Mouse (Mus musculus) megakaryocyte progenitor cell, adult 5-6 weeks (primary cell): ENCODE results near the gene Hspa1b. TPM values are rescaled to one million over a fixed set of nuclear protein-coding genes. Genes with fewer than 3 reads are reported as not detected.
"Not testable (repeated sequence)": the region's sequence is repeated elsewhere in the genome, so short reads cannot be mapped to it uniquely, and the experiment has no call there.

Experiments used
- ATAC-seq: replicated peaks from 2 replicates; pipeline ENCODE4 v1.8.0; 2016; ENCODE audit warnings: mild to moderate bottlenecking, moderate TSS enrichment, inconsistent platforms; ENCODE audit not compliant: poor library complexity
- total RNA-seq, 2 experiments: library from RNA; stranded (forward) in 1 of 2; stranded (reverse) in 1 of 2; fragments of 157-497, 149-512 nt in 1 of 2; fragments of 200-1000 nt in 1 of 2; gene quantifications; 2 replicates each; pipeline versions ENCODE4 v1.2.3 to v1.2.4; 2015 to 2017

Gene Hspa1b
- total RNA-seq, 2 experiments from 2014 or later = 19.3 to 22.7 TPM

DNA sequence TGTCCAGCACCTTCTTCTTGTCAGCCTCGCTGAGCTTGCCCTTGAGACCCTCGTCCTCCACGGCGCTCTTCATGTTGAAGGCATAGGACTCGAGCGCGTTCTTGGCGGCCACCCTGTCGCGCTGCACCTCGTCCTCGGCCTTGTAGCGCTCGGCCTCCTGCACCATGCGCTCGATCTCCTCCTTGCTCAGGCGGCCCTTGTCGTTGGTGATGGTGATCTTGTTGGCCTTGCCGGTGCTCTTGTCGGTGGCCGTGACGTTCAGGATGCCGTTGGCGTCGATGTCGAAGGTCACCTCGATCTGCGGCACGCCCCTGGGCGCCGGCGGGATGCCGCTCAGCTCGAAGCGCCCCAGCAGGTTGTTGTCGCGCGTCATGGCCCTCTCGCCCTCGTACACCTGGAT lies 1.7 kb downstream of the Hspa1b start:
- ATAC-seq = not testable (repeated sequence)

GRCm38 (mm10) chr17:34956340-34956739 lies 2.7 kb downstream of the Hspa1b start:
- no peak for ATAC-seq

GRCm38 (mm10) chr17:34955884-34956283 lies 3.2 kb downstream of the Hspa1b start:
- no peak for ATAC-seq

DNA sequence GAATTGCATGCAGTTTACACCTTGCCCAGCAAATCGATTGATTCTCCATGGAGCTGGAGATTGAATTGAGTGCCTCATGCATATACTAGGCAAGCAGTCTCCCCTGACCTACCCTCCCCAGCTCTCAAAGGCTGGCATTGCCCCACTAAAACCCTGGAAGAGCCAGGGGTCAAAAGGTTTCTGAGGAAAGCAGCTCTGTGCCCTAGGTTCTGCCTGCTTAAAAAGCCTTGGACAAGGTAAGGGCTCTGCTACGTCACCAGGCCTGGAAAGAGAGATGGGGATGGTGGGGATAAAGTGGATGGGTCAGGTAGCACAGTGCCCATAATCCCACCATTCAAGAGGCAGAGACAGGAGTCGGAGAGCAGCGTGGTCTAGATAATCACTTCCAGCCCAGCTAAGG lies 4.2 kb downstream of the Hspa1b start:
- no peak for ATAC-seq

DNA sequence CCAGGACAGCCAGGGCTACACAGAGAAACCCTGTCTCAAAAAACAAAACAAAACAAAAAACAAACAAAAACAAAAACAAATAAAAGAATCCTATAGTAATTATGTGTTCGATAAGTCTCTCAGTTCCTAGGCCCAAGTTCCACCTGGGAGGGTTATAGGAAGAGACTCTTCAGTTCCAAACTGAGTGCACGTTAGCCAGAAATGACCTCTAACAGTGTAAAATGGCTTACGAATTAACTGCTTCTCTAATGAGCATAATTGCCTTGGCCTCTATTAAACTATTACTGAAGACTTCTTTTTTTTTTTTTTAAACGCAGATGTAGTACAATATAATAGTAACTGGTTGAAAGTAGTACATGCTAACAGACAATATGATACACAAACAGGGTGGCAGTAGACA lies 5.1 kb downstream of the Hspa1b start:
- no peak for ATAC-seq

- no peak for ATAC-seq
Measured at GRCm38 (mm10) chr17:34953258-34953657, 5.8 kb downstream of the Hspa1b start.

DNA sequence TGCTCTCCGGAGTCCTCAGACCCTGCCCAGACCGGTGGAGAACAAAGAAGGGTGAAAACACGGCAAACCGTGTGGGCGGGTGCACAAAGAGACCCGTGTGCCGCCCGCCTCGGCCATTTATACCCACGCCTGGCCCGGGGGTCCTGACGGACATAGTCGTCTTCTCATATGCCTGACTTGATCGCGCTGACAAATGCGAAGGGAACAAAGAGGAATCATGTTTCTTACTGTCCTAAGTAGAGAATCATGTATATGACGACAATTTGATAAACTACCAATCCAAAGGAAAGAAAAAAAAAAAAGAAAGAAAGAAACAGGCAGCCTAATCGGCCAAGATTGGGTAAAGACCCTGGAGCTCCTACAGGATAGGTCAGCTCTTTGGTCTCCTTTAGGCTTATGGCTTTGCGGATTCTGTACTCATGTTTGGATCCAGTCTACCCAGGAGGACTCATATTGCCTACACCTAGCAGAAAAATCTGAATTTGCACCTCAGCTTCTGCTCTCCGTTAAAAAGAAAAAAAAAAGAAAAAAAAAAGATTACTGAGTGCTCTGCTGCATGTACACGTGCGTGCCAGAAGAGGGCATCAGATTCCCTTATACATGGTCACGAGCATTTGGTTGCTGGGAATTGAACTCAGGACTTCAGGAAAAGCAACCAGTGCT lies 6.5 kb downstream of the Hspa1b start:
- peak; percentile 76 for ATAC-seq

- no peak for ATAC-seq
Measured at GRCm38 (mm10) chr17:34951636-34952377, 7.2 kb downstream of the Hspa1b start.

DNA sequence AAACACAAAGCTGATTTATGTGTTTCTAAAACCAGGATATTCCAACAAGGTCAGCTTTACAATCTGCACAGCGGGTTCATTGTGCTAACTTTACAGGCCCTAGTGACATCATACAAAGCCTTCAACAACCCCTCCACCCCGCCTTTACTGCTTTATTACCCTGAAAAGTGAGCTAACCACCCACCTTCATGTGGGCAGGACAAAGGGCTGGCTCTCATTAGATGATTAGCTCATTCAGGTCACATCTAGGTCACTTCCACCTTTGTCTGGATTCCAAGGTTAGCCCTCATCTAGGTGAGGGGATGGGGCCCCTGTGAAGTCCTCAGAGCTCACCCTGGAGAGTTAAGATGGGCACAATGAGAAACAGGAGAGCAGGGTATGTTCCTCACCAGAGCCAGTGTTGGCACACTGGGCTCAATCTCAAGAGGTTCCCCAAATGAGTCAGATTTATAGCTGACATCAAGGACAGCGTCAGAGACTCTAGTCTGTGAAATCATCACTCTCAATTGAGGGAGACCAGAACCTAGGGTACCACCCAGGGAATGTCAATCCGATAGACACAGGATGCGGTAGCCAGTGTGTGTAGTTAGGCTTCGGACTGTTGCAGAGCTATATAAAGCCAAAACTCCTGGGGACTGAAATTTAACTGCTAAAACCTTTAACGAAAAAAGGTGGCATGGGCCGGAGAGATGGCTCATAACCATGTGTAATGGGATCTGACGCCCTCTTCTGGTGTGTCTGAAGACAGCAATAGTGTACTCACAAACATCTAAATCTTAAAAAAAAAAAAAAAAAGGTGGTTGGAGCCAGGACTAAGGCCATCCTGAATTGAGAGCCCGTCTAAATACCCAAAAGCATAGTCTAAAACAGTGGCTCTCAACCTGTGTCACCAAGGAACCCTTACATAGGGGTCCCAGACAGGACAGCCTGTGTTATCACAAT lies 8.3 kb downstream of the Hspa1b start:
- ATAC-seq = no peak

DNA sequence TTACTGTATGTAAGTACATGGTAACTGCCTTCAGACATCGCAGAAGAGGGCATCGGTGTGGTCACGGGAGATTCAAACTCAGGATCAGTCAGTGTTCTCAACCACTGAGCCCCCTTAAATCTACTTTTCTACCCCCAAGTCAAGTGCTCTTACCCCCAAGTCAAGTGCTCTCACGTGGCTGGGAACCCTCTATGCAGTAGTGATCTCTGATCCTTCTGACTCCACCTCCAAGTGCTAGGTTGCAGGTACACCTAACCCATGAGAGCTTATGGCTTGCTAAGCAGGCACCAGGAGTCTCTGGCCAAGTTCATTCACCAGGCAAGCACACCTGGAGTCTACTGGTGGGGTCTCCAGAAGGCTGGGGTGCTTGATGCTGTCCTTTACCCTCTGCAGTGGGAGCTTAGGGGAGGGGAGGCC lies 9.5 kb downstream of the Hspa1b start:
- no peak for ATAC-seq

- not testable (repeated sequence) for ATAC-seq
Measured at GRCm38 (mm10) chr17:34948721-34949552, 10.1 kb downstream of the Hspa1b start.

DNA sequence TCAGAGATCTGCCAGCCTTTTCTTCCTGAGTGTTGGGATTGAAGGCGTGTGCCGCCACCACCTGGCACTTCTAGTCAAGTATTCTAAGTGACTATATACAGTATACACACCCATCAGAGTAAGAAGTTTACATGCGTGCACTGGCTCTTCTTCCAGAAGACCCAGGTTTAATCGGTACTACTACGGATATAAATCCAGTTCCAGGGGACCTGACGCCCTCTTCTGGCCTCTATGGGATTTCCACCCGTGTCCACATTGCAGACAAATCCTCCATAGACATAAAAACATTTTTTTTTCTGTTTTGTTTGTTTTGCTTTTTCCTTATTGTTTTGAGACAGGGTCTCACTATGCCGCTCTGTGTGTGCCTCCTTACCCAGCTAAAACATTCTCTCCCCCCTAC lies 11.4 kb downstream of the Hspa1b start:
- peak; percentile 10; the same call in 1 of the 2 replicates for ATAC-seq

- ATAC-seq = no peak
Measured at GRCm38 (mm10) chr17:34946486-34947140, 12.4 kb downstream of the Hspa1b start.

GRCm38 (mm10) chr17:34944362-34944761 lies 14.7 kb downstream of the Hspa1b start:
- ATAC-seq = no peak

DNA sequence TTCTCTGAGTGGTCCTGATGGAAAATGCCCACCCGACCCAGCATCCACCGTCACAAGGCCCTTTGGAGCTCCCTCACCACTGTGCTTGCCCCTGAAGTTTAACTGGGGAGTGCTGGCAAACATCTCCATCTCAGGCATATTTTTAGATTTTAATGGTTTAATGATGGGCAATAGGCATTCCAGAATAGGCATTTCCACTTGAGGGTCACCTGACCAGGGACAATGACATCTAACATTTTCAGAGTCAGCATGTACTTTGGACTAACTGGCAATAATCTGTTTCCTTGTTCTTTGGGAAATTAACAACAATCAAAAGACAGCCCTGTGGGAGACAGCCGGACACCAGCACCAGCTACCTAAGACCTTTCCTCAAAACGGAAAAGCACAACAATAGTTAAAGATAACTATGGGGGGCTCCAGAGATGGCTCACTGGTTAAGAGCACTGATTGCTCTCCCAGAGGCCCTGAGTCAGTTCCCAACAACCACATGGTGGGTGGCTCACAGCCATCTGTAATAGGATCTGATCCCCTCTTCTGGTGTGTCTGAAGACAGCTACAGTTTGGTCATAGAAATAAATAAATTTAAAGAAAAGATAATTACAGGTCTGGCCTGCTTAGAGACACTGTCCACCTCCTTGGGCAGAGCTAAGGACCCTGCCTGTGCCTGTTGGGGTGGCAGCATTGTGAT lies 15.8 kb downstream of the Hspa1b start:
- no peak for ATAC-seq

GRCm38 (mm10) chr17:34941344-34942041 lies 17.5 kb downstream of the Hspa1b start:
- ATAC-seq = peak; percentile 74

- peak; percentile 76 for ATAC-seq
Measured at GRCm38 (mm10) chr17:34937960-34938505, 21.0 kb downstream of the Hspa1b start.

- ATAC-seq = 0 out of 2 replicates have a peak, but pooled peaks have one; percentile 10
Measured at GRCm38 (mm10) chr17:34934830-34935229, 24.2 kb downstream of the Hspa1b start.
